Mouse (Mus musculus) ES-E14 (cell line): ENCODE data around the gene Szrd1.

ENCODE experiments used
- CHD2 ChIP-seq: IDR thresholded peaks from 2 replicates; pipeline ENCODE4 v1.6.1; 2014; ENCODE audit warnings: mild to moderate bottlenecking, low read depth, low read length, inconsistent platforms
- HCFC1 ChIP-seq: IDR thresholded peaks from 2 replicates; pipeline ENCODE4 v1.6.1; 2012; ENCODE audit warnings: low read length, inconsistent platforms, borderline replicate concordance; ENCODE audit not compliant: insufficient read depth
- MAFK ChIP-seq: IDR thresholded peaks from 2 replicates; pipeline ENCODE4 v1.6.1; 2014; ENCODE audit warnings: mild to moderate bottlenecking, low read depth, low read length, inconsistent platforms; ENCODE audit not compliant: insufficient read depth
- ZC3H11A ChIP-seq: IDR thresholded peaks from 2 replicates; pipeline ENCODE4 v1.6.1; 2012; ENCODE audit warnings: low read depth, mild to moderate bottlenecking, inconsistent platforms, low read length, borderline replicate concordance

DNA sequence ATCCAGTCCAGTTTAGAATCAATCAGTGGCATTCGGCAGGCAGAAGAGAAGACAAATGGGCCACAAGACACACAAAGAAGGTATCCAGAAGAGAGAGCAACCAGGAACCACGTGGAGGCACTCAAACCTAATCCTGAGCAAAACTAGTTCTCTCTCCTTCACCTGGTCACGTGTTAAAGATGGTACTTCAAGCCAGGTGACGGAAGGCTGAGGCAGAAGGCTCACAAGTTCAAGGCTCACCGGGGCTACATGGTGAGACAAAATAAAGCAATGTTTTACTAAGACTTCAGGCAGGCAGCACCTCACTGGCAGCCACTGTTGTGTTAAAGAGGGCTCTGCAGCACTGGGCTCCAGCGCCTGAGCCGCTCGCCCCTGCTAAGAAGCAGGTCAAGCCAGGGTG is 7.4 kb downstream of the Szrd1 start:
- TF ChIP-seq HCFC1 (no peak), CHD2 (no peak), ZC3H11A (no peak), MAFK (no peak)
